Mouse (Mus musculus) liver, embryonic 14.5 days (tissue): ENCODE measurements around the gene Prkg1. TPM values are rescaled to one million over a fixed set of nuclear protein-coding genes. Genes with fewer than 3 reads are reported as not detected.

Source experiments
- ATAC-seq: fragments of 200-750 bp; cut with Nextera tagmentation; 2 replicates; pipeline ENCODE4 v1.8.0; 2017; ENCODE audit warnings: moderate number of reproducible peaks, mild to moderate bottlenecking, moderate library complexity; ENCODE audit not compliant: insufficient read depth
- DNase-seq, 3 experiments: peaks; one replicate each; pipeline ENCODE4 v3.0.0-alpha.2; 2012 to 2013; ENCODE audit warnings: low read depth in 3 of 3, low spot score in 3 of 3
- H3K27ac ChIP-seq: fragments of 300-500 bp; sonication (generic); 2 replicates; pipeline ENCODE4 v1.5.1; 2014; ENCODE audit warnings: moderate library complexity, mild to moderate bottlenecking, control low read depth, inconsistent platforms
- H3K27me3 ChIP-seq: fragments of 300-500 bp; sonication (generic); 2 replicates; pipeline ENCODE4 v1.6.1; 2014; ENCODE audit warnings: mild to moderate bottlenecking, low read length, moderate library complexity; ENCODE audit not compliant: control insufficient read depth, insufficient read depth
- H3K36me3 ChIP-seq: fragments of 300-500 bp; sonication (generic); replicated peaks from 2 replicates; pipeline ENCODE4 v1.6.1; 2014; ENCODE audit warnings: low read depth; ENCODE audit not compliant: control insufficient read depth, insufficient read depth
- H3K4me1 ChIP-seq, 2 experiments: fragments of 200-500 bp in 1 of 2; fragments of 300-500 bp in 1 of 2; sonication (generic) in 1 of 2; replicated peaks; 2 replicates each; pipeline ENCODE4 v1.6.1; 2012 to 2014; ENCODE audit warnings: antibody characterized with exemption in 1 of 2, inconsistent platforms in 1 of 2, low read length in 1 of 2; ENCODE audit not compliant: control insufficient read depth in 2 of 2, insufficient read depth in 2 of 2
- H3K4me2 ChIP-seq: fragments of 300-500 bp; sonication (generic); 2 replicates; pipeline ENCODE4 v1.6.1; 2014; ENCODE audit warnings: low read depth, mild to moderate bottlenecking, control low read depth, moderate library complexity
- H3K4me3 ChIP-seq, 2 experiments: fragments of 200-500 bp in 1 of 2; fragments of 300-500 bp in 1 of 2; sonication (generic) in 1 of 2; 2 replicates each; pipeline ENCODE4 v1.5.1; 2012 to 2014; ENCODE audit warnings: low read depth in 2 of 2, low read length in 2 of 2, mild to moderate bottlenecking in 2 of 2, control low read depth in 1 of 2, inconsistent platforms in 1 of 2, moderate library complexity in 1 of 2; ENCODE audit not compliant: insufficient read depth in 1 of 2
- H3K9ac ChIP-seq: fragments of 300-500 bp; sonication (generic); replicated peaks from 2 replicates; pipeline ENCODE4 v1.6.1; 2014; ENCODE audit warnings: mild to moderate bottlenecking, control low read depth, moderate library complexity
- H3K9me3 ChIP-seq: fragments of 300-500 bp; sonication (generic); 2 replicates; pipeline ENCODE4 v1.6.1; 2016; ENCODE audit warnings: low read length, mixed read lengths; ENCODE audit not compliant: control insufficient read depth
- CTCF ChIP-seq: IDR thresholded peaks from 2 replicates; pipeline ENCODE4 v1.5.1; 2016; ENCODE audit warnings: antibody characterized with exemption, low read depth, control low read depth
- EP300 ChIP-seq: IDR thresholded peaks from 2 replicates; pipeline ENCODE4 v1.6.1; 2016; ENCODE audit warnings: antibody characterized with exemption, low read depth
- WGBS: fragments of 180-500 bp; shearing (Covaris S2); extraction: QIAGEN DNeasy Blood & Tissue Kit; methylation state at CpG from one replicate; pipeline ENCODE4 v1.1.7; 2014; ENCODE audit not compliant: insufficient replicate concordance; 5-methylcytosine and 5-hydroxymethylcytosine counted together
- polyA plus RNA-seq, 2 experiments: library from polyadenylated mRNA; depleted of rRNA in 1 of 2; stranded (reverse) in 1 of 2; unstranded in 1 of 2; fragments of >200 nt; fragmentation: Nextera tagmentation in 1 of 2; extraction: Ambion mirVana in 1 of 2; gene quantifications; 2 replicates each; pipeline versions ENCODE4 v1.2.1 to v1.2.3; 2012 to 2014

Prkg1 gene
- polyA plus RNA-seq, 2 experiments, result 0.47 to 0.50 TPM

GRCm38 (mm10) chr19:31564329-31564728 lies 200.5 kb downstream of the Prkg1 start:
- ATAC-seq, result no peak
- WGBS, result 69% methylated on average over 4 of the region's 4 CpGs
- H3K9me3 ChIP-seq, result no peaks in the 10 kb centered on the region

GRCm38 (mm10) chr19:31546063-31546462 lies 218.8 kb downstream of the Prkg1 start:
- Histone ChIP-seq H3K27me3 (no peaks in the 10 kb centered on the region), H3K4me3 (no peak overlapping the region), H3K27ac (no peak overlapping the region), H3K4me2 (no peak overlapping the region), H3K4me1 (no peaks in the 10 kb centered on the region), H3K9me3 (no peaks in the 10 kb centered on the region), H3K36me3 (no peaks in the 10 kb centered on the region), H3K9ac (no peak overlapping the region)
- TF ChIP-seq CTCF (no peak), EP300 (no peak)
- WGBS, result 69% methylated on average over 5 of the region's 5 CpGs
- DNase-seq (no peak), ATAC-seq (no peak)

More at GRCm38 (mm10) chr19:31564329-31564728, 200.5 kb downstream of the Prkg1 start:
- Histone ChIP-seq H3K27me3 (no peaks in the 10 kb centered on the region), H3K36me3 (no peaks in the 10 kb centered on the region), H3K4me3 (no peak overlapping the region), H3K27ac (no peak overlapping the region), H3K4me2 (no peak overlapping the region), H3K4me1 (no peaks in the 10 kb centered on the region), H3K9ac (no peak overlapping the region)
- TF ChIP-seq CTCF (no peak), EP300 (no peak)
- DNase-seq, result no peak

DNA sequence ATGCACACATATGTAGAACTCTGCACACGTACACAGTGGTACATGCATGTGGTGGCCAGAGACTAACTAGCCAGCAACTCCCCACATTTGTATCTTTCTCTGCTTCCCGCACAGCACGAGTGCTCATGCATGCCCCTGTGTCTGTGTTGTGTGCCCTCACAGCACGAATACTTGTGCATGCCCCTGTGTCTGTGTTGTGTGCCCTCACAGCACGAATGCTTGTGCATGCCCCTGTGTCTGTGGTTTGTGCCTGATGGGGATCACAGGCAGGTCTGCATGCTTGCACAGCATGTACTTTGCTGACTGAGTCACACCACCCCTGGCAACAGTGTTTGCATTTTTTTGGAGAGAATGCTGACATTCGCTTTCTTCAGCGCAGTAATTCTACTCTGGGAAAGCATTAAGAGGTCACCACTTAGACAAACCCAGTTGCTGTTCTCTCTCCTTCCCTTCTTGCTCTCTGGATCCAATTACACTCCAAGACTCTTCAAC lies 233.5 kb downstream of the Prkg1 start:
- Histone ChIP-seq H3K27ac (no peak overlapping the region), H3K4me2 (no peak overlapping the region), H3K9me3 (no peaks in the 10 kb centered on the region), H3K36me3 (no peaks in the 10 kb centered on the region), H3K4me1 (no peaks in the 10 kb centered on the region; a peak in 1 of 4 replicates), H3K27me3 (no peaks in the 10 kb centered on the region), H3K9ac (no peak overlapping the region), H3K4me3 (no peak overlapping the region)
- no peak for DNase-seq
- TF ChIP-seq CTCF, result no peak
- TF ChIP-seq EP300, result no peak
- WGBS, result 43% methylated on average over 7 of the region's 7 CpGs
- no peak for ATAC-seq

DNA sequence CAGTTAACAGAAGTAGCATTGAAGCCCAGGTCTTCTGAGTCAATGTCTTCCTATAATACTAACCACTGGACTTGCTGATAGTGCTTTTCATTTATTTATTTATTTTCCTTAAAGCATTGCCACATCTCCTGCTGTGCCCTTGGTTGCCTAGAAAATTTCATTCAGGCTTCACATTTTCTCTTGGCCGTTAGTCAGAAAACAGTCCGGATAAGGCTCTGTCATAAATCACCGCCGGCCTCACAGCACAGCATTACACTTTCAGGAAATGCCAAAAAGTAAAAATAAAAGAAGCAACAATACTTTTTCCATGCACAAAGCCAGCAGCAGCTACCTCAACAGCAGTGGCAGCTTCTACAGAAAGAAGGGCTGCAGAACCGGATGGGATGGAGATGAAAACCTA lies 234.2 kb downstream of the Prkg1 start:
- WGBS, result 31% methylated on average over 5 of the region's 5 CpGs
- Histone ChIP-seq H3K9ac (no peak overlapping the region), H3K27me3 (no peaks in the 10 kb centered on the region), H3K4me3 (no peak overlapping the region), H3K9me3 (no peaks in the 10 kb centered on the region), H3K4me1 (no peaks in the 10 kb centered on the region; a peak in 1 of 4 replicates), H3K36me3 (no peaks in the 10 kb centered on the region), H3K27ac (no peak overlapping the region), H3K4me2 (no peak overlapping the region)
- ATAC-seq, result no peak
- no peak for TF ChIP-seq CTCF
- no peak for DNase-seq

GRCm38 (mm10) chr19:31529890-31530289 lies 234.9 kb downstream of the Prkg1 start:
- no peak overlapping the region for H3K9ac ChIP-seq
- DNase-seq (no peak), ATAC-seq (no peak)
- no peaks in the 10 kb centered on the region for H3K36me3 ChIP-seq
- WGBS, result 11% methylated on average over 4 of the region's 4 CpGs
- H3K27me3 ChIP-seq, result no peaks in the 10 kb centered on the region
- H3K9me3 ChIP-seq, result no peaks in the 10 kb centered on the region
- H3K27ac ChIP-seq, result no peak overlapping the region
- no peak overlapping the region for H3K4me2 ChIP-seq
- TF ChIP-seq EP300, result no peak
- no peak for TF ChIP-seq CTCF
- no peaks in the 10 kb centered on the region; a peak in 1 of 4 replicates for H3K4me1 ChIP-seq
- no peak overlapping the region for H3K4me3 ChIP-seq
